Mouse (Mus musculus) kidney, adult 2 months (tissue): Measurements from ENCODE around the gene Slc6a19.

ENCODE experiments used
- CTCF ChIP-seq: fragments of 200-500 bp; conservative IDR thresholded peaks from 2 replicates; pipeline ENCODE4 v1.5.1; 2011; ENCODE audit warnings: low read depth, mild to moderate bottlenecking, control low read depth, low read length, moderate library complexity, mixed read lengths; ENCODE audit not compliant: insufficient read depth, insufficient read length
- POLR2A ChIP-seq: fragments of 200-500 bp; IDR thresholded peaks from one replicate; pipeline ENCODE4 v1.6.1; 2011; ENCODE audit warnings: low read depth, low read length, control low read depth

DNA sequence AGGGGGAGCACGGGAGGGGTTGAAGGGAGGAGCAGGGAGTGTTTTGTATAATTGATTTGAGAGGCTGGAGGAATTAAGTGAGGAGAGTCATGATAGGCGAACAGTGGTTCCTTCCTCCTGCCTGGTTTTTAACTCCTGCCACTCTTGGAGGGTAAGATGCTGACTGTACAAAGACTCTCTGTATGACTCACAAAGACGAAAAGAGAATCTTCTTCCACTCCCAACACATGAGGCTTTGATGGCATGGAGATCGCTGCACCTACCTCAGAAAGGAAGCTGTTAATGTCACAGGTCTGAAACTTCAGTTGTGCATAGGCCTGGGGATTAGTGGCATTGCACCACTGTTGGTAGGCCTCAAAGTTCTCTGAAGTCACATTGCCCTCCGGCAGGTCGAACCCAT lies 19.2 kb downstream of the Slc6a19 start:
- TF ChIP-seq CTCF, result no peak
- TF ChIP-seq POLR2A, result no peak
